ENCODE assay signal across 8 mouse cellular contexts in the genomic region with DNA sequence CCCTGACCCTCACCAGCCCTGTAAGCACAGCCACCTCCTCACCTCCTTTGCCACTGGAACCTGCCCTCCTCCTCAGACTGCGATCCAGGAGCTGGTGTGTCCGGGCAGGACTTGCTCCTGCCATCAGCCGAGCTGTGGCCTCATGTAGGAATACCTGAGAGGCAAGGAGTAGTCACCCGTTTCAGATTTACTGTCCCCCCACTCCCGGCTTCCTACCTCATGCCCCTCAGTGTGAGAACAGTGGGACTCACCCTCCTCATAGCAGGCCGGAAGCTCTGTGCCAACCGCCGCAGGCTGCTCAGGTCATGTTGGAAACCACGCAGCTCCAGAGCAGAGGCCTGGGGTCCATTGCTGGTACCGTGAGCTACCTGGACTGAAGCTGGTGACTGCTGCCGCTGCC. TPM values are rescaled to one million over a fixed set of nuclear protein-coding genes. Genes with fewer than 3 reads are reported as not detected.
DNase-seq lines count a peak whose midpoint lies in the region; ATAC-seq and TF ChIP-seq lines count a peak whose summit lies in the region.

No protein-coding gene starts in this region.

- no peaks in the 10 kb centered on the region for H3K27me3 ChIP-seq in forebrain, embryonic 10.5 days (ENCODE audit: poor library complexity, severe bottlenecking)
- H3K27me3 ChIP-seq in hindbrain, embryonic 15.5 days, result no peaks in the 10 kb centered on the region
- no peaks in the 10 kb centered on the region for H3K27me3 ChIP-seq in midbrain, embryonic 13.5 days

- no peak for TF ChIP-seq CTCF in layer of hippocampus, adult 2 months (conservative IDR thresholded peaks at IDR 0.05)
- TF ChIP-seq CTCF in gastrocnemius, adult 2 months (IDR thresholded peaks at IDR 0.05), result no peak

- no peak overlapping the region for H3K9ac ChIP-seq in hindbrain, embryonic 15.5 days
- H3K9ac ChIP-seq in midbrain, embryonic 13.5 days (replicated peaks), result peak overlapping the region; percentile 43

- peaks cover 98% of the 10 kb centered on the region for H3K36me3 ChIP-seq in forebrain, embryonic 10.5 days (replicated peaks)
- peaks cover 30% of the 10 kb centered on the region for H3K36me3 ChIP-seq in hindbrain, embryonic 15.5 days
- peaks cover 90% of the 10 kb centered on the region for H3K36me3 ChIP-seq in midbrain, embryonic 13.5 days

- no peak overlapping the region for H3K4me3 ChIP-seq in layer of hippocampus, adult 2 months
- no peak overlapping the region for H3K4me3 ChIP-seq in forebrain, embryonic 10.5 days
- no peak overlapping the region for H3K4me3 ChIP-seq in hindbrain, embryonic 15.5 days
- no peak overlapping the region for H3K4me3 ChIP-seq in midbrain, embryonic 13.5 days (replicated peaks)
- no peak overlapping the region for H3K4me3 ChIP-seq in gastrocnemius, adult 2 months

- no peak for DNase-seq in layer of hippocampus, adult 2 months (ENCODE audit: low spot score in 2 of 2)
- no peak for DNase-seq in layer of hippocampus, adult 9-10 months (ENCODE audit: low spot score)
- no peak for DNase-seq in forebrain, embryonic 10.5 days (ENCODE audit: extremely low spot score, low spot score)
- no peak for DNase-seq in gastrocnemius, adult 2 months
- no peak for DNase-seq in adrenal gland, postnatal 4 days (ENCODE audit: low spot score in 2 of 2)
- DNase-seq in thymus, postnatal 0 days (ENCODE audit: low spot score), result no peak

- peak overlapping the region; percentile 67 for H3K27ac ChIP-seq in layer of hippocampus, adult 2 months
- peak overlapping the region; percentile 79; the same call in 1 of the 2 replicates for H3K27ac ChIP-seq in forebrain, embryonic 10.5 days
- peak overlapping the region; percentile 79 for H3K27ac ChIP-seq in hindbrain, embryonic 15.5 days (replicated peaks)
- peak overlapping the region; percentile 87 for H3K27ac ChIP-seq in midbrain, embryonic 13.5 days
- H3K27ac ChIP-seq in gastrocnemius, adult 2 months, result no peak overlapping the region

- 91% methylated on average over 11 of the region's 11 CpGs for WGBS in forebrain, embryonic 10.5 days
- 88% methylated on average over 11 of the region's 11 CpGs for WGBS in hindbrain, embryonic 15.5 days
- whole genome bisulfite sequencing in midbrain, embryonic 13.5 days, result 87% methylated on average over 11 of the region's 11 CpGs

- intact Hi-C loops in gastrocnemius, adult 2 months (cut with DNase I), result loop anchor here (5.0 kb wide), 1 partner anchor 92 kb away; no protein-coding TSS in a partner anchor

- H3K4me1 ChIP-seq in forebrain, embryonic 10.5 days, result peaks cover 16% of the 10 kb centered on the region
- peaks cover 31% of the 10 kb centered on the region for H3K4me1 ChIP-seq in hindbrain, embryonic 15.5 days (replicated peaks)
- H3K4me1 ChIP-seq in midbrain, embryonic 13.5 days (replicated peaks), result peaks cover 26% of the 10 kb centered on the region

- no peak for ATAC-seq in hindbrain, embryonic 15.5 days (ENCODE audit: low FRiP score, low read depth)
- ATAC-seq in midbrain, embryonic 13.5 days, result no peak

- H3K4me2 ChIP-seq in hindbrain, embryonic 15.5 days, result no peak overlapping the region
- no peak overlapping the region for H3K4me2 ChIP-seq in midbrain, embryonic 13.5 days (replicated peaks)

- H3K9me3 ChIP-seq in forebrain, embryonic 10.5 days, result no peaks in the 10 kb centered on the region
- no peaks in the 10 kb centered on the region for H3K9me3 ChIP-seq in hindbrain, embryonic 15.5 days
- no peaks in the 10 kb centered on the region for H3K9me3 ChIP-seq in midbrain, embryonic 13.5 days

RNA-seq across cellular contexts. Expression of gene Srebf1, which starts 22.0 kb away (rescaled TPM):
- 10 to 100 TPM; 64.2 to 70.8 TPM for total RNA-seq in layer of hippocampus, adult 2 months (2021)
- polyA plus RNA-seq in forebrain, embryonic 10.5 days (2016; fragmentation: Nextera tagmentation; extraction: Ambion mirVana), result 59.3 and 66.1 TPM in 2 replicates
- polyA plus RNA-seq in hindbrain, embryonic 15.5 days (2015; fragmentation: Nextera tagmentation; extraction: Ambion mirVana), result 47.7 and 50.9 TPM in 2 replicates
- polyA plus RNA-seq in midbrain, embryonic 13.5 days (2015; fragmentation: Nextera tagmentation; extraction: Ambion mirVana), result 38.5 and 46.0 TPM in 2 replicates
- 10 to 100 TPM; 27.5 to 43.4 TPM for total RNA-seq in gastrocnemius, adult 2 months (2021)
- 100 to 1,000 TPM; 135 to 160 TPM for total RNA-seq in adrenal gland, postnatal 4 days (2021)
- 82.6 and 100 TPM in 2 replicates for polyA plus RNA-seq in thymus, postnatal 0 days (2015; fragmentation: Nextera tagmentation; extraction: Ambion mirVana)
